Mouse (Mus musculus): ENCODE measurements around the gene 4930595D18Rik. TPM values are rescaled to one million over a fixed set of nuclear protein-coding genes. Genes with fewer than 3 reads are reported as not detected.

Gene 4930595D18Rik
- polyA plus RNA-seq (2014; fragmentation: Illumina TruSeq; extraction: RNeasy Lipid Tissue Mini Kit (QIAGEN cat#74804); ENCODE audit: low read depth, low replicate concordance): not detected

GRCm38 (mm10) chr12:111184476-111184875, at the start of gene 4930595D18Rik:
4930595D18Rik (minus strand) TSS chr12:111184491.

GRCm38 (mm10) chr12:111165831-111166591, 18.3 kb downstream of the 4930595D18Rik start, which contains the start of gene Traf3:
Traf3 (plus strand) TSS chr12:111166370.

Other genes starting within 250 kb of the 4930595D18Rik start
- not detected for gene Ankrd9, start 205.5 kb downstream of the 4930595D18Rik start, polyA plus RNA-seq (2014; fragmentation: Illumina TruSeq; extraction: RNeasy Lipid Tissue Mini Kit (QIAGEN cat#74804); ENCODE audit: low read depth, low replicate concordance)
- gene Rcor1, start 145.1 kb downstream of the 4930595D18Rik start, polyA plus RNA-seq (2014; fragmentation: Illumina TruSeq; extraction: RNeasy Lipid Tissue Mini Kit (QIAGEN cat#74804); ENCODE audit: low read depth, low replicate concordance): 48.8 TPM
- 12.7 TPM for gene Traf3, start 18.1 kb downstream of the 4930595D18Rik start, polyA plus RNA-seq (2014; fragmentation: Illumina TruSeq; extraction: RNeasy Lipid Tissue Mini Kit (QIAGEN cat#74804); ENCODE audit: low read depth, low replicate concordance)
- gene Amn, start 86.6 kb upstream of the 4930595D18Rik start, polyA plus RNA-seq (2014; fragmentation: Illumina TruSeq; extraction: RNeasy Lipid Tissue Mini Kit (QIAGEN cat#74804); ENCODE audit: low read depth, low replicate concordance): not detected
- 9.1 TPM for gene Cdc42bpb, start 193.2 kb upstream of the 4930595D18Rik start, polyA plus RNA-seq (2014; fragmentation: Illumina TruSeq; extraction: RNeasy Lipid Tissue Mini Kit (QIAGEN cat#74804); ENCODE audit: low read depth, low replicate concordance)
- not detected for gene Lbhd2, start 222.3 kb upstream of the 4930595D18Rik start, polyA plus RNA-seq (2014; fragmentation: Illumina TruSeq; extraction: RNeasy Lipid Tissue Mini Kit (QIAGEN cat#74804); ENCODE audit: low read depth, low replicate concordance)
- not detected for gene Exoc3l4, start 232.5 kb upstream of the 4930595D18Rik start, polyA plus RNA-seq (2014; fragmentation: Illumina TruSeq; extraction: RNeasy Lipid Tissue Mini Kit (QIAGEN cat#74804); ENCODE audit: low read depth, low replicate concordance)